Mouse (Mus musculus) layer of hippocampus, postnatal 10 days (tissue): ENCODE results near the gene Csnk1g1. TPM values are rescaled to one million over a fixed set of nuclear protein-coding genes. Genes with fewer than 3 reads are reported as not detected.

ENCODE experiments used
- DNase-seq, 2 experiments: peaks; one replicate each; pipeline ENCODE4 v3.0.0; 2021; ENCODE audit warnings: low spot score in 2 of 2
- long read RNA-seq: library from polyadenylated mRNA; stranded (forward); transcript quantifications from one replicate; pipeline ENCODE4 v2.0.0, GENCODE M21; 2023
- total RNA-seq, 2 experiments: library from RNA; stranded (reverse); gene quantifications; 2 replicates each; pipeline ENCODE4 v1.2.3; 2021

Gene Csnk1g1
- total RNA-seq, result 10 to 100 TPM; 49.6 to 50.7 TPM
- long read RNA-seq, partial matches to known transcripts, result 2 of 3 reads
- long read RNA-seq, other reads (novel, unspliced or antisense), result 1 of 3 reads

DNA sequence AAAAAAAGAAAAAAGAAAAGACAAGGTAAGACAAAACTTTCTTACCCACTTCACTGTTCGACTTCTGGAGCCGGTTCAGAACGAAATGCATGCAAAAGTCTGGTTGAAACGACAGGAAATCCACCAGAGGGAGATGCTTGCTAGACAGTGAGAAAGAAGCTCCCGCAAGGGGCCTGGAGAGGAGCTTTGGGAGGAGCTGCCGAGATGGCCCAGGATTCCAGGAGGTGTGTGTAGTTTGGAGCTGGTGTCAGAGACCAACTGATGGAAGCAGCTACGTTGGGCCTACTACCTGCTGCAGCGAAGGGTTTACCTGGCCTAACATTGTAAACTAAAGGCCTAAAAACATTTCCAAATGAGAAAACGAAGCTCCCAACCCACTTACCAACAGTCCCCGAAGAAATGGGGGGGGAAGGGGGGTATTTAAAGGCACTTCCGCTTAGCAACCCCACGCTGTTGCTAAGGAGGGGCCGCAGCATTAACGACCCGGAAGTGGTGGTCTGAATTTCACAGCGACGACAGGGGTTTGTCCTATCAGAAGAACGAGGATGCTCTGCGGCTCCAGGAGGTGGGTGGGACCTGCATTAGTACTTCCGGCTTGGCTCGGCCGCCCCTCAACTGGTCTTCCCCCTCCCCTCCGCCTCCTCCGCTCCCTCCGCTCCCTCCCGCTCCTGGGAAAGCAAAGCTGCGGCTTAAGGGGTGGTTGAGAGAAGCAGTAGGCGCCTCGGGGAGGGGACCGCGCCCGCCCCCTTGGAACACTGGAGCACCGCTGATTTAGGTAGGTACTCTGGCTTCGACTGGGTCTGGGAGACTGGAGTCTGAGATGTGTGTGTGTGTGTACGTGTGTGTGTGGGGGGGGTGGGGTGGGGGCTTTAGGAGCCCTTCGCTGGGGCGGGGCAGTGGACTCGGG lies at the start of gene Csnk1g1, which contains the start of gene Trip4:
Csnk1g1 (plus strand) TSS at position 531 of the 907 bp plus-strand sequence.
Trip4 (minus strand) TSS at position 401 of the 907 bp plus-strand sequence.
- DNase-seq, result peak; percentile 93 to 94

DNA sequence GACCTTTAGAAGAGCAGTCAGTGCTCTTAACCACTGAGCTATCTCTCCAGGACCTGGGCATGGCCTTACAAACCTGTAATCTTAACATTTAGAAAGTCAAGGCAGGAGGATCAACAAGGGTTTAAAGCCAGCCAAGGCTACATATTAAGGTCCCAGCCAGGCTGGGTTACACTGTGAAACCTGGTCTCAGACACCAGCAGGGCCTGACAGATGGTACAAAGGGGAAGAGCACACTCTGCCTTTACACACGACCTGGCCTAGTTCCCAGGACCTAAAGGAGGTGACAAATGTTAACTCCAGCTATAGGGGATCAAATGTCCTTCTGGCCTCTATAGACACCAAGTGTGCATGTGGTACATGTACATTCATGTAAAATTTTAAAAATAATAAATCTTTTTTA lies 49.1 kb upstream of the Csnk1g1 start:
- no peak for DNase-seq

DNA sequence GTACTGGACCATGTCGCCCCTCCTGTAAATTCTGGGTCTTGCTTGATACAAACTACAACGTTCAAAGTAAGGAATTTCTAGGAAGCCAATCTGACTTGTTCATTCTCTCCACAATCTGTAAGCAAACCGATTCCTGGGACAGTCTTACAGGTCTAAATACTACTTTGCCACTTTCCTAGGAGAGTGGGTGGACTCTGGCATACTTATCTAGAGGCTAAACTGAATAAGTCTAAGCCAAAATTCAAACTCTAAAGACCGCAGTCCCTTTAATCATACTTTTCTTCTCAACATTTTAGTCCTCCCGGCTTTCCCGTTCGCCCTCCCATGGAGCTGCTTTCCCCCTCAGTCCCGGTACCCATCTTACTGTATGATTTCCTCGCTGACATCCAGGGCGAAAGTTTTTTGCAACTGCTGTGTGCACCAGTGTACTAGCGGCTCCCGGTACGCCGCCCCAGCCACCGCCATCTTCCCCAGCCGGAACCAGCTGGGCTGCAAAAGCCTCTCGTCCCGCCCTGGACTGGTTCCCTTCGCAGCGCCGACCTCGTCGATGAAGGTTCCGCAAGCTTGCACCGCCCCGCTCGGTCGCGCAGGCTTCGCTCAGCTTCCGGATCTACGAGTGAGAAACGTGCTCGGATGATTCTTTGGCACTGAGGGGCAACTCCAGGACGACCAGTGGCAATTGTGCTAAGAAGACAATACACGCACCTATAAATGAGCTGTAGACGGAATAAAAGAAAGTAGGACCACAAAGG lies 24.0 kb upstream of the Csnk1g1 start:
- peak; percentile 92 to 93 for DNase-seq

DNA sequence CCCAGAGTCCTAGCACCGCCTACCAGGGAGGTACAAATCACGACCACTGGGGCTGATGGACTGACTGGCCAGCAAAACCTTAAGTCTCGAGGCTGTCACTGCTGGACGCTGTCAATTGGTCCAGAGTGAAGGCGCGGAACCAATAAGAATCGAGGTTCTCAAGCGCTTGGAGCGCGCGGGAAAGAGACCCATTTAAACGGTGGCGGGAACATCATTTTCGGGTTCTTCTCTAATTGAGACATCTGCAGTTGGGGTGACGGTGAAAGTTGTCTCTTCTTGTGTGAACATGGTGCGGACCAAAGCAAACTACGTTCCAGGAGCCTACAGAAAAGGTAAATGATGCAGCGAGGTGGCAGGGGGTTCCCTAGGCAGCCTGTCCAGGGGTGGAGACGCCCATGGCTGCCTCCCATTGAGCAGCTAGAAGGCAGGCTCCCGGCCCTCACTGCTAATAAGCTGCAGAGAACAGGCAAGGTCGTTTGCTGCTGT lies 18.5 kb upstream of the Csnk1g1 start, which contains the start of gene Pclaf:
Pclaf (plus strand) TSS at position 95 of the 486 bp plus-strand sequence.
- DNase-seq, result peak; percentile 55 to 63

DNA sequence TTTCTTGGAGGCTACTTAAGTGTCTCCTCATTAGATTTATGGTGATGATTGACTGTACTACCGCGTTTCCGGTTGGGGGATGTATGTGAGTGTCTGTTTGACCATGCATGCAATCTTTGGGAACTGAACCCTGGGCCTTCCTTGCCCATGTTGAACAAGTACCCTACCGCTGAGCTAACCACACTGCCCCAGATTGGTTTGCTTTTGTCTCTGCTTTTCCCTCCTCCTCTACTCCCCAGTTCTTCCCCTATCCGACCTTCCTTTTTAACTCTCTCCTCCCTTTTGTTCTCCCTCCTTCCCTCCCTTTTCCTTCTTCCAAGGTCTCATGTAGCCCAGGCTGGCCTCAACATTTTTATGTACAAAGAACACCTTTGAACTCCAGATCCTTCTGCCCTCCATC lies 17.6 kb upstream of the Csnk1g1 start:
- DNase-seq, result no peak

DNA sequence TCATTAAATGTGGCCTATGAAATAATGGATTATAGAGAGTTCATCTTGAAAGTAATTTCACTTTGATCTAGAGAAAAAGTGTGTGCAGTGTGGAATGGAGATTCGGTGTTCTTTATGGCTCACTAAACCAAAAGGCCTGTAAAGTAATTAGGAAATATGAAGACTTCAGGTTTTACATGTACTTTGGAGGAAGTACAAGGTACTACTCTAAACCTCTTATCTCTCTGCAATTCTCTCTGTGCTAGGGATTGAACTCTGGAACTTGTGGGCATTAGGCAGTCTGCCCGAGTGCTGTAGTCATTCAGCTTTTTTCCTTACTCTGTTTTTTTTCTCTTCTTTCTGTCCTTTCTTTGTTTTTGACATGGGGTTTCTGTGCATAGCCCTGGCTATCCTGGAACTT lies 11.7 kb upstream of the Csnk1g1 start:
- DNase-seq, result no peak

DNA sequence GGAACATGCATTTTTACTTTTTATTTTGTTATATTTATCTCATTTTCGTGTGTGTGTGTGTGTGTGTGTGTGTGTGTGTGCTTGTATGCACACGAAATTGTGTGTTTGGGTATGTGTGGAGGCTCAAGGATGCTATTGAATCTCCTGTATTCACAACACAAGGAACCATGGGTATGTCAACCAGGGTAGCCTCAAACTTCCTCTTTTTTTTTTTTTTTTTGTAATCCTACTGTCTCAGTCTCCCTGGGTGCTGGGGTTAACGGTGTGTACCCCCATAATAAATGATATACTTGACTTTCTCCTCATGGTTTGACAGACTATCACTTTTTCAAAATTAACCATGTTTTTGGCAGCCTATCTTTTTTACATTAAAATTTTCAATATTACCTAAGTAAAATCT lies 5.8 kb upstream of the Csnk1g1 start:
- no peak for DNase-seq

DNA sequence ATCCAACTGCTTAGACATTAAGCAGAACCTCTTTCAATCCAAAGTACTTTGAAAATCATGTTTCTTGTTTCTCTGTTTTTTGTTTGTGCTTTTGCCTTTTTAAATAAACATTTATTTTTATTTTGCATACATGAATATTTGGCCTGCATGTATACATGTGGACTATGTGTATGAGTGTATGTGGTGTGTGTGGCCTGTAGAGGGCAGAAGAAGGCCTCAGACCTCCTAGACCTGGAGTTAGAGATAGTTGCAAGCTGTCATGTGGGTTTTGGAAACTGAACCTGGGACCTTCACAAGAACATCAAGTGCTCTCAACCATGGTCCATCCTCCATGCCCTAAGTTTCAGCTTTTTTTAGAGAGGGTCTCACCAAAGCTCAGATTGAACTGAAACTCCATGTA lies 5.3 kb upstream of the Csnk1g1 start:
- no peak for DNase-seq

DNA sequence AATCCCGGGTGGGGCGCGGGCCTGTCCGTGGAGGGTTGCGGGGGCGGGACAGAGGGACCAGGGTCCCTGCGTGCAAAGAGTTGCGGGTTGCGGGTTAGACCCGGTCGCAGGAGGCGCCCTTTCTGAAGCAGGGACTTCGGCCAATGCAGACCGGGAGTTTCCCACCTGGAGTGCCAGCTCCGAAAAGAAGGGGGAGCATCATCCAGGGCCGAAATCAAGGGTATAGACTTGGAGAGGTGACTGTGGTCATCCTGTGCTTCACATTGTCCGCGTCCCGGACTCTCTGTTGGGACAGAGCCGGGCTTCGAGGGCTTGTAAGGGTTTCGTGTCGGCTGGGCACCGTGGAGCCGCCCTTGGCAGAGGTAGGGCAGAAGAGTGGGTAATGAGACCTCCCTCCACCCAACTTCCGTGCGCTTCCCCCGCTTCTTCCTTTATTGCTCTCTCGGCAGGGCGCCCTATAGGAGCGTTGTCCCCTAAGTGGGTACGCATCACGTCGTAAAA lies 627 bp downstream of the Csnk1g1 start:
- peak; percentile 56 to 70 for DNase-seq

DNA sequence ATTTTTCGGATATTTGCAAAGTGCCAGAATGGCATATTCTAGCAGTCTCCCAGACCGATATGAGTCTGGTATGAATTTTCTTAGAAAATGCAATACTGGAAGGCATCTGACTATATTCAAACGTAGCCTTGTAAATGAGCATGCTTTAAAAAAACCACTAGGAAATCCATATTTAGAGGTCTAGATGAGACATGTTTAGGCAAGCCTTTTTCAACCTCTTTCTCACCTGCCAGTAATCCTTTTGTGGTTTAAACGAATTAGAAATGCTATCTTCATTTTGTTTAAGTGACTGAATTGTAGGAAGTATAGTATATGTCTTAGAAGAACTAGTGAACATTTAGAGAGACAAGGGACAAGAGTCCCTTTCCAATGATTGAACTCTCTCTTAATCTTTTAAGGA lies 1.1 kb downstream of the Csnk1g1 start:
- DNase-seq, result no peak

DNA sequence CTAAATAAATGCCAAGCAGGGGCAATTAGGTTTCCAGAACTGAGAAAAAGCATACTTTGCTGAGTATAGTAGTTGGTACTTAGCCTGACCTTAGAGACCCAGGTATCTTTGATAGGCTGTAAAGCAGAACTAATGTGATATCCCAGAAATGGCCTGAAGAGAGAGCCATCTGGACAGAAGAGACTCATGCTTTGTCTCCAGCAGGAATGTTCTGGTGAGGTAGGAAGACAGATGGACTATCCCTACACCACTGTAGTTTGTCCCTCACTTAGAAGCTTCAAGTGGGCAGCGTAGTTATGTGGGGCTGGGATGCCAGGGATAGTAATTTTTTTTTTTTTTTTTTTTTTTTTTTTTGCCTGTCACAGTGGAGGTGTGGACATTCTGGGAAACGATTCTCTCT lies 5.3 kb downstream of the Csnk1g1 start:
- DNase-seq, result no peak

DNA sequence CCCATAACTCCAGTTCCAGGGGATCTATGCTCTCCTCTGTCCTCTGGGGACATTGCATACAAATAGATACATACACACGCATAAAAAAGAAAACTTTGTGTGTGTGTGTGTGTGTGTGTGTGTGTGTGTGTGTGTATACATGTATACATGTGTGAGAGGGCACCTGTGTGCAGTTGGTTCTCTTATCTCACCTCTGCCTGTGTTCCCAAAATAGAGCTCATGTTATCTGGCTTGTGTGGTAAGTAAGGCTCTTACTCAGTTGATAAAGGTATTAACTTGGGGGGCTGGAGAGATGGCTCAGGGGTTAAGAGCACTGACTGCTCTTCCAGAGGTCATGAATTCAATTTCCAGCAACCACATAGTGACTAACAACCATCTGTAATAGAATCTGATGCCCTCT lies 8.3 kb downstream of the Csnk1g1 start:
- no peak for DNase-seq

DNA sequence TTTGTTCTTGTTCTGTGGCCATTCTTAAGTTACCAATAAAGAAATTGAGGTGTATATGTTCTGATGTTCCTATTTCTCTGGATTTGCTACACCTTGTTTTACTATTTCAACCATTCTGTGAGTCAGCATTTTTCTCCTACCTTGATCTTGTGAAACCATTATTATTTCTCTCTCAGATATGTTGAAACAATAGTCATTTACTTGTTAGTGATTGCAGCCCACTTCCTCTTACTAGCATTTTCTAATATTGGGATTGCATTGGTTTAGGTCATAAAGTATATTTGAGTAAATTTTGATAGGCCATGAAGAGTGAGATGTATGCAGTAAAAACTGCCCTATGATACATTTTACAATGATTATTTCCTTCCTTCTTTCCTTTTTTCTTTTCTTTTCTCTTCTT lies 19.7 kb downstream of the Csnk1g1 start:
- no peak for DNase-seq

DNA sequence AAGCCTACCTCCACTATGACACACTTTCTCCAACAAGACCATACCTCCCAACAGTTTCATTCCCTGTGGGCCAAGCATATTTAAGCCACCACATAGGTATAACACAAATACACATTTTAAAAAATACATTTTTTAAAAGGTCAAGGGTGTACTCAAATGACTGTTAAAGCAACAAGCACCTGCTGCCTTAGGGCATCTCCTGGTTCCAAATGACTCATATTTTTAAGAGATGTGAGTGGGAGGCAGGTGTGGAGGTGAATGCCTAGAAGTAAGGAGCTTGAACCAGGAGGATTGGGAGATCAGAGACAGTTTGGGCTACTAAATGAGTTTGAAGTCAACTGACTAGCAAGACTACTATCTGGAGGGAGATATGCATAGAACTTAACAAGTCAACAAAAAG lies 21.1 kb downstream of the Csnk1g1 start:
- DNase-seq, result no peak

DNA sequence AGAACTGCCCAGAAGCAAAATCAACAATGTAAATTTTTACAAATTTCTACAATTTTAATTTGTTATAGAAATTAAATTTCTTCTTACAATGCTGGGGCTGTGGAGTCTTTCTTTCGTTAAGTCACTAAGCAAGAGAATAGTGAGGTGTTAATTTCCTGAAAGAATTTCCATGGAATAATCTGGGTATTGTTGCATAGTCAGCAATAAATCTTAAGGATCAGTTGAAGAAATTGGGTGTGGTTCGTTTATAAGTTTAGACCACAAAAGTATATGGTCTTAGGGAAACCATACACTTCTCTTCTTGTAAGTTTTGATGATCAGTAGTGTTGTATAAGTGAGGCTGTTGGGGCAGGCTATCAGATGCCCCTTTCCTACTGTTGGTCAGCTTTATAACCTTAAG lies 28.8 kb downstream of the Csnk1g1 start:
- DNase-seq, result no peak

DNA sequence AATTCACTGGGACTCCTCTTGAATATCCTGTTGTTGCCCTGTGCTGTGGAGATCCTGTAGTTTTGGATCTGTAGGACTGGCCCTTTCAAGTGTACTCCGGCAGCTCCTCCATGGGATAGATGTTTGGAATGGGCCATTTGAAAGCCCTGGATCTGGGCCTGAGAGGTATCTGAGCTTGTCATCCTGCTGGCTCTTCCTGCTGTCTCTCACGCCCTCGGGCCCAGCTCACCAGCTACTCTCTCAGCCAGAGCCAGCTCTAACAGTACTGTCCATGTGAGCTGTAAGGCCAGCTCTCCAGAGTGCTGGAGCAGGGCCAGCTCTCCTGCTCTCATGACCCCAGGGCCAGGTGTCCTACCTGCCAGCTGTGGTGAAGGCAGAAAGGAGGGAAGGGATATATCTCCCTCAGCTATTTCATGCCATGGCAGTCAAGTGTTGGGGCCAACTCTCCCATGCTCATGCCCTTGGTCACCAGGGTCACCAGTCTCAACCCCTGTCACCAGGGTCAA lies 42.4 kb downstream of the Csnk1g1 start:
- DNase-seq, result no peak

DNA sequence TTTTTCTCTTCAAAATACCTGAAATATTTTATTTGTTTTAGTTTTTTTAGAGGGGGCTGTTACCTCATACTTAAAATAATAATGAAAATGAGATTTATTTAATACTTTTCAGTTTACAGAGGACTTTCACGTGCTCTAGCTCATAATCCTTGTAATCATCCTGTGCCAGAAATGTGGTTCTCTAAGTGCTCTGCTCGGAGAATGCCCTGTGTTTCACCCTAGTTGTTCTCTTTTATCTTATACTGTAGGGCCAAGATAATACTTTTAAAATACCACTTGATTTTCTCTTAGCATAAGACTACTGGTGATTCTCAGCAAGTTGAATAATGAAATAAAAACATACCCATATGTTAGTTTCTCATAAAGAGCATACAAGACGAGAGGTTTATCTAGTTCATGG lies 61.3 kb downstream of the Csnk1g1 start:
- DNase-seq, result no peak

DNA sequence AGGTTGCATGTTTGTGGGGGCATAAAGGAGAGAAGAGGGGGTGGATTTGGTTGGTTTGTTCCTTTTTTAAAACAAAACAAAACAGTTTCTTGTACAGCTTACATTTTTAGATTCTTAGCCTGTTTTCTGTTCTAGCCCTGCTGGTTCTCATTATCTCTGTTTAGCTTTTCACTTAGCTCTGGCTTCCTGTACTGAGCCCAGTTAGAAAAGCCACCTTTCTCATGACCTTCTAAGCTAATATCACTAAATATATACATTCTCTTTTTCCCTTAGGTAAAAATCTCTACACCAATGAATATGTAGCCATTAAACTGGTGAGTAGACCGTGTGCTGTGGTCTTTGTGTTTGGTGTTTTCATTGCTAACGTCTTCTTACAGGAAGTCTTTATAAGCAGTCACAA lies 64.5 kb downstream of the Csnk1g1 start:
- DNase-seq, result no peak

DNA sequence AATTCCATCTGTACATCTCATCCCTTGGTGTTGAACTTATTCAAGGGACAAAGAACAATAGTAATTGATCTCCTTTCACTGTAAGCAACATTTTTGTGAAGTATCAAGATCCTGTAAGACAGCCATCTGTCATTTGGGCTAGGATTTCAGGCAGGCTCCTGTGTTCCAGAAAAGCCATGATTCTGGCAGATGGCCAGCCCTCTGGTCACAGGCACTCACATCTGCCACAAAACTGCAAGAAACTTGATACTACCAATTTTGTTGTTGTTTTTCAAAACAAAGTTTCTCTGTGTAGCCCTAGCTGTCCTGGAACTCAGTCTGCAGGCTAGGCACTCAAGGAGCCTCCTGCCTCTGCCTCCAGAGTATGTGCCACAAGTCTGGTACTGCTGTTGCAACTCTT lies 67.2 kb downstream of the Csnk1g1 start:
- peak; percentile 23 to 41 for DNase-seq

DNA sequence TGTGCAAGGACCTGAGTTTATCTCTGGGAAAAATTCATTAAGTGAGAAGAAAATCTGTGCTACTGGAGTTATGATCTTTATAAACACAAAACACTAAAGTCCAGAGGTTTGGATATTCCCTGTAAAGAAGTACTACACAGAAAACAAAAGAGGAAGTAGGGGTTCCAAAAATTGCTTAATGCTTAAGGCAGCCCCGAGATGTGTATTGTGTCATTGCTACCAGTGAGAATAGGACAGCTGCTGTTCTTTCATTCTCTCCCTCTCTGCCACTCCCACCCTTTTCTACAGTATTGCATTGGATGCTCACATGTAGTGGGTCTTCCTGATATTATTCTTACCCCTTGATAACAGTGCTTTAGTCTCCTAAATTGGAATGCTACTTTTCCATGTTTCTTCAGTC lies 74.1 kb downstream of the Csnk1g1 start:
- DNase-seq, result no peak

DNA sequence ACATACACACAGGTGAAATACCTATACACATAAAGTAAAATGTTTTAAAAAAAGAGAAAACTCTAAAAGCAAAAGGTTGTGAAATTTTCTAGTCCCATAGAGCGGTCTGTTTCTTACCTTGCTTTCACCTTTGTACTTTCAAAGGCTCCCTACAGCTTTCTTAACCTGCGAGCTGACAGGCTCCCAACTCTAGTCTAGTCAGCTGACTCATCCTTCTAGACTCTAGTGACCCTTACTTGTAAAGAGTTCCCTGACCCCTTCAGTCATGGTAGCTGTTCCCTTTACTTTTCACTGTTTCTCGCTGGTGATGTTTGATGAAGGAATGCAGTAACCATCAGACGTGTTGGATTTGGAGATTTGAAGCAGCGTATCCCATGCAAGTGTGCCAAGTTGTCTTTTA lies 78.3 kb downstream of the Csnk1g1 start:
- DNase-seq, result no peak
